Mouse (Mus musculus) C2C12 (cell line): ENCODE measurements at regions not wholly inside any gene's neighbourhood (a gene's known extent, or its start where the extent isn't known, plus 50 kb on each side); places are given as distances from the start of the nearest gene placed in this dataset.

Experiments
- CEBPB ChIP-seq: IDR thresholded peaks from one replicate; pipeline ENCODE4 v1.6.1; 2011; ENCODE audit warnings: low read depth, mild to moderate bottlenecking, control low read depth, moderate library complexity
- CTCF ChIP-seq: IDR thresholded peaks from one replicate; pipeline ENCODE4 v1.5.1; 2011; ENCODE audit not compliant: control insufficient read depth, insufficient read depth, insufficient read length
- MAX ChIP-seq: IDR thresholded peaks from one replicate; pipeline ENCODE4 v1.6.1; 2011; ENCODE audit warnings: mild to moderate bottlenecking, control low read depth
- MYOD1 ChIP-seq: IDR thresholded peaks from one replicate; pipeline ENCODE4 v1.6.1; 2011; ENCODE audit warnings: low read depth; ENCODE audit not compliant: control insufficient read depth, insufficient read length
- MYOG ChIP-seq: IDR thresholded peaks from one replicate; pipeline ENCODE4 v1.6.1; 2011; ENCODE audit not compliant: control insufficient read depth, insufficient read length; ENCODE audit errors: extremely low read depth
- USF1 ChIP-seq: IDR thresholded peaks from one replicate; pipeline ENCODE4 v1.6.1; 2011; ENCODE audit warnings: low read depth, mild to moderate bottlenecking, control low read depth, moderate library complexity

GRCm38 (mm10) chr12:8867104-8867503, 54.4 kb upstream of the Laptm4a start:
- no peak for TF ChIP-seq CTCF
- no peak for TF ChIP-seq MYOD1
- no peak for TF ChIP-seq MYOG
- no peak for TF ChIP-seq MAX
- TF ChIP-seq USF1 = no peak
- TF ChIP-seq CEBPB = no peak
